ENCODE assay signal across 11 mouse cellular contexts in genomic region chr14:21849524-21850418, GRCm38 (mm10). TPM values are rescaled to one million over a fixed set of nuclear protein-coding genes. Genes with fewer than 3 reads are reported as not detected.
A peak's percentile ranks its signal among the peaks of the same experiment; 100 is the strongest.
DNase-seq lines count a peak whose midpoint lies in the region; ATAC-seq and TF ChIP-seq lines count a peak whose summit lies in the region.
"Had no signal": no experiment of that assay in that cellular context is flagged by ENCODE, and none has a peak within 500 bp of the region (broad histone marks: within the 10 kb centered on the region; RNA-seq: fewer than 3 reads in every experiment).

No protein-coding gene starts in this region.

- H3K27ac ChIP-seq in forebrain, embryonic 10.5 days = 0 out of 2 replicates have a peak overlapping the region, but pooled peaks have one; percentile 46
- H3K27ac ChIP-seq in forebrain, embryonic 16.5 days (ENCODE audit: low read length) = no peak overlapping the region
- H3K27ac ChIP-seq in lung, postnatal 0 days (ENCODE audit: low read length) = peak overlapping the region; percentile 20; the same call in 1 of the 2 replicates
- H3K27ac ChIP-seq in liver, embryonic 14.5 days = peak overlapping the region; percentile 82
- H3K27ac ChIP-seq in midbrain, embryonic 11.5 days (ENCODE audit: low read depth, low read length) = no peak overlapping the region
- H3K27ac ChIP-seq: kidney, embryonic 15.5 days; midbrain, embryonic 12.5 days had no signal

- H3K27me3 ChIP-seq in forebrain, embryonic 10.5 days (ENCODE audit: poor library complexity, severe bottlenecking) = no peaks in the 10 kb centered on the region; the same call in 1 of the 2 replicates
- no peaks in the 10 kb centered on the region for H3K27me3 ChIP-seq in forebrain, embryonic 16.5 days (replicated peaks; ENCODE audit: control insufficient read depth, insufficient read depth, low read length)
- H3K27me3 ChIP-seq in lung, postnatal 0 days (replicated peaks; ENCODE audit: insufficient read depth, low read length) = no peaks in the 10 kb centered on the region
- H3K27me3 ChIP-seq in liver, embryonic 14.5 days (ENCODE audit: control insufficient read depth, insufficient read depth, low read length) = no peaks in the 10 kb centered on the region
- no peaks in the 10 kb centered on the region for H3K27me3 ChIP-seq in midbrain, embryonic 11.5 days (ENCODE audit: control insufficient read depth, insufficient read depth, low read length)
- H3K27me3 ChIP-seq: kidney, embryonic 15.5 days; lung, embryonic 15.5 days; midbrain, embryonic 12.5 days had no signal

- no peak for TF ChIP-seq CTCF in lung, postnatal 0 days (IDR thresholded peaks at IDR 0.05)
- no peak for TF ChIP-seq CTCF in liver, embryonic 14.5 days (IDR thresholded peaks at IDR 0.05; ENCODE audit: low read depth)

- H3K4me3 ChIP-seq in forebrain, embryonic 10.5 days = no peak overlapping the region
- no peak overlapping the region for H3K4me3 ChIP-seq in forebrain, embryonic 16.5 days (replicated peaks; ENCODE audit: low read length)
- no peak overlapping the region for H3K4me3 ChIP-seq in lung, postnatal 0 days (ENCODE audit: low read depth, low read length)
- H3K4me3 ChIP-seq in liver, embryonic 14.5 days (ENCODE audit: insufficient read depth in 1 of 2, low read depth in 2 of 2, low read length in 2 of 2) = peak overlapping the region; percentile 0 to 15; a peak in 1 of 4 replicates
- H3K4me3 ChIP-seq in midbrain, embryonic 11.5 days (ENCODE audit: low read depth, low read length) = no peak overlapping the region

- DNase-seq in forebrain, embryonic 10.5 days (ENCODE audit: extremely low spot score, low spot score) = no peak
- DNase-seq in lung, postnatal 0 days (ENCODE audit: low spot score) = peak; percentile 75
- no peak for DNase-seq in lung, postnatal 10 days
- peak; percentile 44 for DNase-seq in MEL-GATA-1-ER (ENCODE audit: extremely low read depth, low read depth)
- no peak for DNase-seq in liver, embryonic 14.5 days (ENCODE audit: low read depth in 3 of 3, low spot score in 3 of 3)
- no peak for DNase-seq in testis, postnatal 14 days (ENCODE audit: low spot score)
- DNase-seq in midbrain, embryonic 11.5 days (ENCODE audit: low spot score, missing footprints) = no peak

- no peak for ATAC-seq in forebrain, embryonic 16.5 days
- no peak for ATAC-seq in lung, postnatal 0 days
- ATAC-seq in liver, embryonic 14.5 days (ENCODE audit: insufficient read depth) = peak; percentile 24; the same call in 1 of the 2 replicates
- no peak for ATAC-seq in midbrain, embryonic 11.5 days (ENCODE audit: low FRiP score)

- H3K4me2 ChIP-seq in forebrain, embryonic 16.5 days (ENCODE audit: low read length) = no peak overlapping the region
- H3K4me2 ChIP-seq in lung, postnatal 0 days (replicated peaks; ENCODE audit: low read depth, low read length) = no peak overlapping the region
- peak overlapping the region; percentile 59 for H3K4me2 ChIP-seq in liver, embryonic 14.5 days (ENCODE audit: low read depth)
- H3K4me2 ChIP-seq in midbrain, embryonic 11.5 days = no peak overlapping the region

- no peak for TF ChIP-seq EP300 in lung, postnatal 0 days (IDR thresholded peaks at IDR 0.05)
- TF ChIP-seq EP300 in liver, embryonic 14.5 days (IDR thresholded peaks at IDR 0.05; ENCODE audit: low read depth) = no peak

- H3K9ac ChIP-seq in forebrain, embryonic 16.5 days (replicated peaks; ENCODE audit: low read depth, low read length) = no peak overlapping the region
- no peak overlapping the region for H3K9ac ChIP-seq in lung, postnatal 0 days (replicated peaks; ENCODE audit: low read depth)
- peak overlapping the region; percentile 31; the same call in 1 of the 2 replicates for H3K9ac ChIP-seq in liver, embryonic 14.5 days (replicated peaks)
- no peak overlapping the region for H3K9ac ChIP-seq in midbrain, embryonic 11.5 days (ENCODE audit: low read length)
- H3K9ac ChIP-seq: kidney, embryonic 15.5 days; lung, embryonic 15.5 days; midbrain, embryonic 12.5 days had no signal

- H3K36me3 ChIP-seq in forebrain, embryonic 10.5 days (replicated peaks) = peaks cover 22% of the 10 kb centered on the region
- peaks cover 5% of the 10 kb centered on the region; the same call in 1 of the 2 replicates for H3K36me3 ChIP-seq in forebrain, embryonic 16.5 days (ENCODE audit: control insufficient read depth, insufficient read depth)
- H3K36me3 ChIP-seq in lung, postnatal 0 days (ENCODE audit: insufficient read depth, low read length) = peaks cover 6% of the 10 kb centered on the region; the same call in 1 of the 2 replicates
- peaks cover 15% of the 10 kb centered on the region for H3K36me3 ChIP-seq in liver, embryonic 14.5 days (replicated peaks; ENCODE audit: control insufficient read depth, insufficient read depth, low read depth)
- H3K36me3 ChIP-seq in midbrain, embryonic 11.5 days (ENCODE audit: control insufficient read depth, insufficient read depth, low read length) = 0 out of 2 replicates have a peak, but pooled peaks cover 5% of the 10 kb centered on the region

- peaks cover 52% of the 10 kb centered on the region for H3K4me1 ChIP-seq in forebrain, embryonic 10.5 days
- peaks cover 25% of the 10 kb centered on the region for H3K4me1 ChIP-seq in forebrain, embryonic 16.5 days (replicated peaks; ENCODE audit: control insufficient read depth, insufficient read depth, low read length)
- H3K4me1 ChIP-seq in lung, postnatal 0 days (ENCODE audit: insufficient read depth, low read depth, low read length) = peaks cover 26% of the 10 kb centered on the region; the same call in 1 of the 2 replicates
- peaks cover 45 to 59% of the 10 kb centered on the region in 2 experiments for H3K4me1 ChIP-seq in liver, embryonic 14.5 days (replicated peaks; ENCODE audit: control insufficient read depth in 2 of 2, insufficient read depth in 2 of 2, low read length in 1 of 2)
- H3K4me1 ChIP-seq in midbrain, embryonic 11.5 days (ENCODE audit: control insufficient read depth, insufficient read depth, low read length) = peaks cover 17% of the 10 kb centered on the region

- H3K9me3 ChIP-seq in forebrain, embryonic 10.5 days = no peaks in the 10 kb centered on the region
- H3K9me3 ChIP-seq in forebrain, embryonic 16.5 days (ENCODE audit: control insufficient read depth, low read length) = no peaks in the 10 kb centered on the region
- H3K9me3 ChIP-seq in lung, postnatal 0 days (ENCODE audit: low read length) = no peaks in the 10 kb centered on the region
- no peaks in the 10 kb centered on the region for H3K9me3 ChIP-seq in liver, embryonic 14.5 days (ENCODE audit: control insufficient read depth, low read length)
- no peaks in the 10 kb centered on the region for H3K9me3 ChIP-seq in midbrain, embryonic 11.5 days (ENCODE audit: control insufficient read depth, low read length)
- H3K9me3 ChIP-seq: kidney, embryonic 15.5 days; lung, embryonic 15.5 days; midbrain, embryonic 12.5 days had no signal

- WGBS in forebrain, embryonic 10.5 days = 88% methylated on average over 13 of the region's 13 CpGs
- 91% methylated on average over 13 of the region's 13 CpGs for WGBS in forebrain, embryonic 16.5 days
- WGBS in lung, postnatal 0 days = 73% methylated on average over 13 of the region's 13 CpGs
- 63% methylated on average over 13 of the region's 13 CpGs for WGBS in liver, embryonic 14.5 days (ENCODE audit: insufficient replicate concordance)
- 87% methylated on average over 13 of the region's 13 CpGs for WGBS in midbrain, embryonic 11.5 days

RNA-seq across cellular contexts. Expression of gene Comtd1, which starts 1.0 kb away (rescaled TPM):
- 16.6 and 17.7 TPM in 2 replicates for polyA plus RNA-seq in forebrain, embryonic 10.5 days (2016; fragmentation: Nextera tagmentation; extraction: Ambion mirVana)
- polyA plus RNA-seq in forebrain, embryonic 16.5 days (2015; fragmentation: Nextera tagmentation; extraction: Ambion mirVana) = 28.1 and 34.9 TPM in 2 replicates
- 13.0 and 14.7 TPM in 2 replicates for polyA plus RNA-seq in lung, postnatal 0 days (2015; fragmentation: Nextera tagmentation; extraction: Ambion mirVana)
- 12.0 and 14.3 TPM in 2 replicates for polyA plus RNA-seq in liver, embryonic 14.5 days (2012; rRNA removed)
- 24.4 and 25.8 TPM in 2 replicates for polyA plus RNA-seq in liver, embryonic 14.5 days (2014; fragmentation: Nextera tagmentation; extraction: Ambion mirVana)
- polyA plus RNA-seq in midbrain, embryonic 11.5 days (2014; fragmentation: Nextera tagmentation; extraction: Ambion mirVana) = 11.8 and 12.6 TPM in 2 replicates

RNA-seq across cellular contexts. Expression of gene Vdac2, which starts 24.7 kb away (rescaled TPM):
- polyA plus RNA-seq in forebrain, embryonic 10.5 days (2016; fragmentation: Nextera tagmentation; extraction: Ambion mirVana) = 271 and 273 TPM in 2 replicates
- 249 and 260 TPM in 2 replicates for polyA plus RNA-seq in forebrain, embryonic 16.5 days (2015; fragmentation: Nextera tagmentation; extraction: Ambion mirVana)
- 220 and 221 TPM in 2 replicates for polyA plus RNA-seq in lung, postnatal 0 days (2015; fragmentation: Nextera tagmentation; extraction: Ambion mirVana)
- polyA plus RNA-seq in liver, embryonic 14.5 days (2012; rRNA removed) = 54.2 and 80.9 TPM in 2 replicates
- polyA plus RNA-seq in liver, embryonic 14.5 days (2014; fragmentation: Nextera tagmentation; extraction: Ambion mirVana) = 126 and 134 TPM in 2 replicates
- 312 and 315 TPM in 2 replicates for polyA plus RNA-seq in midbrain, embryonic 11.5 days (2014; fragmentation: Nextera tagmentation; extraction: Ambion mirVana)

Comparison
In these comparisons a context has a peak if more than half of its experiments do, and no peak if none do; other contexts are left out.
1. DNase-seq: peak in lung, postnatal 0 days (single experiment) and MEL-GATA-1-ER (single experiment); none in forebrain, embryonic 10.5 days (single experiment), lung, postnatal 10 days (single experiment), liver, embryonic 14.5 days (0 of 3), testis, postnatal 14 days (single experiment) and midbrain, embryonic 11.5 days (single experiment).
2. H3K27ac ChIP-seq: peak in forebrain, embryonic 10.5 days (single experiment), lung, postnatal 0 days (single experiment) and liver, embryonic 14.5 days (single experiment); none in forebrain, embryonic 16.5 days (single experiment) and midbrain, embryonic 11.5 days (single experiment).
3. H3K4me3 ChIP-seq: peak in liver, embryonic 14.5 days (2 of 2); none in forebrain, embryonic 10.5 days (single experiment), forebrain, embryonic 16.5 days (single experiment), lung, postnatal 0 days (single experiment) and midbrain, embryonic 11.5 days (single experiment).